In genomic region chr7:45815323-45815983, GRCm38 (mm10) we compare ENCODE assay signal across 10 mouse cellular contexts. TPM values are rescaled to one million over a fixed set of nuclear protein-coding genes. Genes with fewer than 3 reads are reported as not detected.
DNase-seq lines count a peak whose midpoint lies in the region; ATAC-seq and TF ChIP-seq lines count a peak whose summit lies in the region.
"Had no signal": no experiment of that assay in that cellular context is flagged by ENCODE, and none has a peak within 500 bp of the region (broad histone marks: within the 10 kb centered on the region; RNA-seq: fewer than 3 reads in every experiment).

No protein-coding gene starts in this region.

- peak; percentile 26 to 36 for DNase-seq in cerebellum, postnatal 25 days
- DNase-seq in forebrain, postnatal 0 days: no peak
- peak; percentile 90 for DNase-seq in midbrain, embryonic 11.5 days (ENCODE audit: low spot score, missing footprints)
- DNase-seq in urinary bladder, postnatal 36 days (ENCODE audit: low spot score in 2 of 2): no peak
- no peak for DNase-seq in left cerebral cortex, adult 11 months (ENCODE audit: low spot score)
- DNase-seq in ovary, postnatal 14 days (ENCODE audit: low spot score): no peak
- DNase-seq: gastrocnemius, postnatal 25 days; layer of hippocampus, postnatal 36 days had no signal

- ATAC-seq in intestine, embryonic 15.5 days: no peak
- ATAC-seq in intestine, postnatal 0 days: no peak
- no peak for ATAC-seq in forebrain, postnatal 0 days
- ATAC-seq in midbrain, embryonic 11.5 days (ENCODE audit: low FRiP score): 0 out of 2 replicates have a peak, but pooled peaks have one; percentile 1

- no peak overlapping the region for H3K4me3 ChIP-seq in intestine, embryonic 15.5 days (replicated peaks)
- H3K4me3 ChIP-seq in intestine, postnatal 0 days (ENCODE audit: low read depth, low read length): no peak overlapping the region
- no peak overlapping the region for H3K4me3 ChIP-seq in forebrain, postnatal 0 days (ENCODE audit: low read depth, low read length)
- H3K4me3 ChIP-seq in midbrain, embryonic 11.5 days (ENCODE audit: low read depth, low read length): no peak overlapping the region

- peaks cover 29% of the 10 kb centered on the region for H3K4me1 ChIP-seq in intestine, embryonic 15.5 days (replicated peaks)
- H3K4me1 ChIP-seq in intestine, postnatal 0 days (replicated peaks; ENCODE audit: control insufficient read depth, insufficient read depth, low read length): peaks cover 7% of the 10 kb centered on the region; the same call in 1 of the 2 replicates
- H3K4me1 ChIP-seq in forebrain, postnatal 0 days (ENCODE audit: insufficient read depth): peaks cover 14% of the 10 kb centered on the region
- H3K4me1 ChIP-seq in midbrain, embryonic 11.5 days (ENCODE audit: control insufficient read depth, insufficient read depth, low read length): peaks cover 28% of the 10 kb centered on the region

- H3K9ac ChIP-seq in intestine, embryonic 15.5 days: no peak overlapping the region
- no peak overlapping the region for H3K9ac ChIP-seq in intestine, postnatal 0 days (ENCODE audit: low read depth, low read length)
- H3K9ac ChIP-seq in forebrain, postnatal 0 days: peak overlapping the region; percentile 37; the same call in 1 of the 2 replicates
- H3K9ac ChIP-seq in midbrain, embryonic 11.5 days (ENCODE audit: low read length): no peak overlapping the region

- H3K9me3 ChIP-seq in intestine, embryonic 15.5 days: no peaks in the 10 kb centered on the region
- H3K9me3 ChIP-seq in intestine, postnatal 0 days (ENCODE audit: control insufficient read depth): no peaks in the 10 kb centered on the region
- H3K9me3 ChIP-seq in forebrain, postnatal 0 days (ENCODE audit: low read length): no peaks in the 10 kb centered on the region
- H3K9me3 ChIP-seq in midbrain, embryonic 11.5 days (ENCODE audit: control insufficient read depth, low read length): no peaks in the 10 kb centered on the region

- H3K36me3 ChIP-seq in intestine, embryonic 15.5 days: peaks cover 25% of the 10 kb centered on the region
- peaks cover 21% of the 10 kb centered on the region for H3K36me3 ChIP-seq in intestine, postnatal 0 days (ENCODE audit: control insufficient read depth, insufficient read depth)
- peaks cover 25% of the 10 kb centered on the region for H3K36me3 ChIP-seq in forebrain, postnatal 0 days (ENCODE audit: insufficient read depth)
- peaks cover 20% of the 10 kb centered on the region for H3K36me3 ChIP-seq in midbrain, embryonic 11.5 days (ENCODE audit: control insufficient read depth, insufficient read depth, low read length)

- 0 out of 2 replicates have a peak overlapping the region, but pooled peaks have one; percentile 62 for H3K4me2 ChIP-seq in intestine, embryonic 15.5 days (replicated peaks)
- H3K4me2 ChIP-seq in intestine, postnatal 0 days (replicated peaks; ENCODE audit: low read depth): no peak overlapping the region
- H3K4me2 ChIP-seq in forebrain, postnatal 0 days (ENCODE audit: low read depth): peak overlapping the region; percentile 59
- H3K4me2 ChIP-seq in midbrain, embryonic 11.5 days: peak overlapping the region; percentile 43; the same call in 1 of the 2 replicates

- H3K27me3 ChIP-seq in intestine, embryonic 15.5 days (replicated peaks): no peaks in the 10 kb centered on the region
- no peaks in the 10 kb centered on the region for H3K27me3 ChIP-seq in intestine, postnatal 0 days (replicated peaks; ENCODE audit: control insufficient read depth, insufficient read depth, low read length)
- no peaks in the 10 kb centered on the region for H3K27me3 ChIP-seq in forebrain, postnatal 0 days (ENCODE audit: insufficient read depth, low read length)
- H3K27me3 ChIP-seq in midbrain, embryonic 11.5 days (ENCODE audit: control insufficient read depth, insufficient read depth, low read length): peaks cover 5% of the 10 kb centered on the region

- H3K27ac ChIP-seq in intestine, embryonic 15.5 days: no peak overlapping the region
- no peak overlapping the region for H3K27ac ChIP-seq in intestine, postnatal 0 days (ENCODE audit: low read depth, low read length)
- peak overlapping the region; percentile 64; the same call in 1 of the 2 replicates for H3K27ac ChIP-seq in forebrain, postnatal 0 days (ENCODE audit: low read depth, low read length)
- H3K27ac ChIP-seq in midbrain, embryonic 11.5 days (ENCODE audit: low read depth, low read length): peak overlapping the region; percentile 59

- WGBS in intestine, embryonic 15.5 days: 65% methylated on average over 10 of the region's 10 CpGs
- WGBS in intestine, postnatal 0 days: 76% methylated on average over 10 of the region's 10 CpGs
- WGBS in forebrain, postnatal 0 days: 17% methylated on average over 10 of the region's 10 CpGs
- 15% methylated on average over 10 of the region's 10 CpGs for WGBS in midbrain, embryonic 11.5 days

- TF ChIP-seq CTCF in intestine, postnatal 0 days (IDR thresholded peaks at IDR 0.05; ENCODE audit: low read depth): no peak
- TF ChIP-seq CTCF in forebrain, postnatal 0 days (IDR thresholded peaks at IDR 0.05; ENCODE audit: low read depth): no peak

RNA-seq across cellular contexts. Expression of gene Cyth2, which starts 1.1 kb away (rescaled TPM):
- 89.0 and 92.0 TPM in 2 replicates for polyA plus RNA-seq in intestine, embryonic 15.5 days (2015; fragmentation: Nextera tagmentation; extraction: Ambion mirVana)
- polyA plus RNA-seq in intestine, postnatal 0 days (2015; fragmentation: Nextera tagmentation; extraction: Ambion mirVana): 61.9 and 66.4 TPM in 2 replicates
- 253 and 270 TPM in 2 replicates for total RNA-seq in forebrain, postnatal 0 days (2014; rRNA removed)
- polyA plus RNA-seq in forebrain, postnatal 0 days (2015; fragmentation: Nextera tagmentation; extraction: Ambion mirVana): 282 and 317 TPM in 2 replicates
- 224 and 225 TPM in 2 replicates for polyA plus RNA-seq in midbrain, embryonic 11.5 days (2014; fragmentation: Nextera tagmentation; extraction: Ambion mirVana)

RNA-seq across cellular contexts. Expression of gene Kcnj14, which starts 9.1 kb away (rescaled TPM):
- 0.88 and 1.0 TPM in 2 replicates for polyA plus RNA-seq in intestine, embryonic 15.5 days (2015; fragmentation: Nextera tagmentation; extraction: Ambion mirVana)
- polyA plus RNA-seq in intestine, postnatal 0 days (2015; fragmentation: Nextera tagmentation; extraction: Ambion mirVana): 0.10 and 0.27 TPM in 2 replicates
- 0.54 and 1.00 TPM in 2 replicates for total RNA-seq in forebrain, postnatal 0 days (2014; rRNA removed)
- polyA plus RNA-seq in forebrain, postnatal 0 days (2015; fragmentation: Nextera tagmentation; extraction: Ambion mirVana): 0.48 and 1.1 TPM in 2 replicates
- polyA plus RNA-seq in midbrain, embryonic 11.5 days (2014; fragmentation: Nextera tagmentation; extraction: Ambion mirVana): 0.69 and 0.75 TPM in 2 replicates

RNA-seq across cellular contexts. Expression of gene Grwd1, which starts 15.3 kb away (rescaled TPM):
- 67.1 and 71.3 TPM in 2 replicates for polyA plus RNA-seq in intestine, embryonic 15.5 days (2015; fragmentation: Nextera tagmentation; extraction: Ambion mirVana)
- polyA plus RNA-seq in intestine, postnatal 0 days (2015; fragmentation: Nextera tagmentation; extraction: Ambion mirVana): 16.4 and 16.6 TPM in 2 replicates
- total RNA-seq in forebrain, postnatal 0 days (2014; rRNA removed): 39.3 and 41.8 TPM in 2 replicates
- 55.9 and 60.7 TPM in 2 replicates for polyA plus RNA-seq in forebrain, postnatal 0 days (2015; fragmentation: Nextera tagmentation; extraction: Ambion mirVana)
- polyA plus RNA-seq in midbrain, embryonic 11.5 days (2014; fragmentation: Nextera tagmentation; extraction: Ambion mirVana): 64.0 and 67.9 TPM in 2 replicates

RNA-seq across cellular contexts. Expression of gene Sult2b1, which starts 31.0 kb away (rescaled TPM):
- polyA plus RNA-seq in intestine, embryonic 15.5 days (2015; fragmentation: Nextera tagmentation; extraction: Ambion mirVana): 2.8 and 2.9 TPM in 2 replicates
- polyA plus RNA-seq in intestine, postnatal 0 days (2015; fragmentation: Nextera tagmentation; extraction: Ambion mirVana): 36.7 and 37.1 TPM in 2 replicates
- 6.5 and 8.9 TPM in 2 replicates for total RNA-seq in forebrain, postnatal 0 days (2014; rRNA removed)
- 9.6 and 10.0 TPM in 2 replicates for polyA plus RNA-seq in forebrain, postnatal 0 days (2015; fragmentation: Nextera tagmentation; extraction: Ambion mirVana)
- 1.5 and 2.4 TPM in 2 replicates for polyA plus RNA-seq in midbrain, embryonic 11.5 days (2014; fragmentation: Nextera tagmentation; extraction: Ambion mirVana)
- total RNA-seq: gastrocnemius, postnatal 25 days had no signal

RNA-seq across cellular contexts. Expression of gene Lmtk3, which starts 31.9 kb away (rescaled TPM):
- polyA plus RNA-seq in intestine, embryonic 15.5 days (2015; fragmentation: Nextera tagmentation; extraction: Ambion mirVana): 0.43 and 0.90 TPM in 2 replicates
- polyA plus RNA-seq in intestine, postnatal 0 days (2015; fragmentation: Nextera tagmentation; extraction: Ambion mirVana): 0.08 and 0.29 TPM in 2 replicates
- 128 and 144 TPM in 2 replicates for total RNA-seq in forebrain, postnatal 0 days (2014; rRNA removed)
- 8.9 and 12.5 TPM in 2 replicates for polyA plus RNA-seq in forebrain, postnatal 0 days (2015; fragmentation: Nextera tagmentation; extraction: Ambion mirVana)
- 4.6 and 4.8 TPM in 2 replicates for polyA plus RNA-seq in midbrain, embryonic 11.5 days (2014; fragmentation: Nextera tagmentation; extraction: Ambion mirVana)

Comparison
In these comparisons a context has a peak if more than half of its experiments do, and no peak if none do; other contexts are left out.
1. H3K27ac ChIP-seq: peak in forebrain, postnatal 0 days (single experiment) and midbrain, embryonic 11.5 days (single experiment); none in intestine, embryonic 15.5 days (single experiment) and intestine, postnatal 0 days (single experiment).
2. DNase-seq: peak in cerebellum, postnatal 25 days (2 of 2) and midbrain, embryonic 11.5 days (single experiment); none in forebrain, postnatal 0 days (single experiment), urinary bladder, postnatal 36 days (0 of 2), left cerebral cortex, adult 11 months (single experiment) and ovary, postnatal 14 days (single experiment).